Mouse (Mus musculus) ES-E14 (cell line): ENCODE results near the gene Krtap5-1.

Experiments used
- CHD2 ChIP-seq: IDR thresholded peaks from 2 replicates; pipeline ENCODE4 v1.6.1; 2014; ENCODE audit warnings: mild to moderate bottlenecking, low read depth, low read length, inconsistent platforms
- ZNF384 ChIP-seq: IDR thresholded peaks from 2 replicates; pipeline ENCODE4 v1.6.1; 2012; ENCODE audit warnings: low read depth, low read length, inconsistent platforms

DNA sequence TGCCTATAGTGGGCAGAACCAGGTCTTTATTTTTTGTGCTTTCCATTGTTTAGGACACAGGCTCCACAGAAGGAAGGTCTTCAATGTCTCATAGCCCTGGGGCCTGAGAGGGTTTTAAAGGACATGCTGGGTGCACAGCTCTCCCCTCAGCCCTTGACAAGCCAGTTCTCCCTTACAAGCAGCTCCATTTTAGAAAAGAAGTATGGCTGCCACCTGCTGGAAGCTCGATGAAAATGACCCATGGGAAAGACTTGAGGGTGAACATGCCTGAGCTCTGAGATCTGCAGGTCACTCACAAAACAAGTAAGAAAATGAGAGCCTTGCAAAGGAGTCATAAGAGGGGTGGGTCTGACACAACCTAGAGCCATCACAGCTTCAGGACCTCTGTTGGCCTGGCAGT lies 47.1 kb downstream of the Krtap5-1 start:
- TF ChIP-seq CHD2, result no peak
- no peak for TF ChIP-seq ZNF384
